Mouse (Mus musculus) CH12.LX (cell line): ENCODE measurements around the gene Klhl18. TPM values are rescaled to one million over a fixed set of nuclear protein-coding genes. Genes with fewer than 3 reads are reported as not detected.

Experiments
- DNase-seq: peaks from one replicate; pipeline ENCODE4 v3.0.0-alpha.2; 2013; ENCODE audit errors: extremely low read depth
- H3K27ac ChIP-seq: 2 replicates; pipeline ENCODE4 v1.5.1; 2012; ENCODE audit warnings: low read depth, mild to moderate bottlenecking, control low read depth, moderate library complexity; ENCODE audit not compliant: insufficient read depth
- H3K27me3 ChIP-seq: replicated peaks from 2 replicates; pipeline ENCODE3; 2012; ENCODE audit warnings: inconsistent platforms
- H3K36me3 ChIP-seq, 2 experiments: replicated peaks in 1 of 2; 2 replicates each; pipeline versions ENCODE3 to v1.6.1; 2012; ENCODE audit warnings: inconsistent platforms in 1 of 2, low read length in 1 of 2, mild to moderate bottlenecking in 1 of 2, mixed read lengths in 1 of 2, moderate library complexity in 1 of 2; ENCODE audit not compliant: control insufficient read depth in 1 of 2, insufficient read depth in 1 of 2
- H3K4me1 ChIP-seq, 2 experiments: 2 replicates each; pipeline ENCODE4 v1.6.1; 2012; ENCODE audit warnings: inconsistent platforms in 1 of 2, moderate library complexity in 1 of 2; ENCODE audit not compliant: insufficient read depth in 2 of 2, control insufficient read depth in 1 of 2
- H3K4me2 ChIP-seq: 2 replicates; pipeline ENCODE4 v1.6.1; 2012; ENCODE audit warnings: low read depth, mild to moderate bottlenecking, control low read depth; ENCODE audit not compliant: poor library complexity, insufficient read depth, severe bottlenecking
- H3K4me3 ChIP-seq, 3 experiments: fragments of 150-350 bp in 1 of 3; sonication (generic) in 1 of 3; replicated peaks in 1 of 3; 2 replicates each; pipeline versions ENCODE3 to v1.5.1; 2011 to 2012; ENCODE audit warnings: low read depth in 2 of 3, low read length in 2 of 3, mild to moderate bottlenecking in 2 of 3, moderate library complexity in 2 of 3, control low read depth in 1 of 3, improper control_type of control experiment in 1 of 3, inconsistent platforms in 1 of 3, mixed read lengths in 1 of 3; ENCODE audit not compliant: poor library complexity in 1 of 3
- H3K79me2 ChIP-seq: replicated peaks from 2 replicates; pipeline ENCODE4 v1.6.1; 2012; ENCODE audit warnings: mild to moderate bottlenecking, moderate library complexity; ENCODE audit not compliant: control insufficient read depth, poor library complexity, insufficient read depth, severe bottlenecking; ENCODE audit errors: extremely low read depth
- H3K9ac ChIP-seq: 2 replicates; pipeline ENCODE4 v1.6.1; 2012; ENCODE audit warnings: low read depth, mild to moderate bottlenecking, control low read depth, moderate library complexity; ENCODE audit not compliant: insufficient read depth
- H3K9me3 ChIP-seq: replicated peaks from 2 replicates; pipeline ENCODE3; 2012; ENCODE audit warnings: low read length, inconsistent platforms, mixed read lengths
- BHLHE40 ChIP-seq: IDR thresholded peaks from 2 replicates; pipeline ENCODE4 v1.6.1; 2011; ENCODE audit warnings: mild to moderate bottlenecking, low read depth, low read length, improper control_type of control experiment
- CHD1 ChIP-seq: IDR thresholded peaks from 2 replicates; pipeline ENCODE4 v1.6.1; 2012; ENCODE audit warnings: low read depth, low read length, improper control_type of control experiment, inconsistent platforms
- CHD2 ChIP-seq: IDR thresholded peaks from 2 replicates; pipeline ENCODE4 v1.6.1; 2011; ENCODE audit warnings: low read length, improper control_type of control experiment
- CTCF ChIP-seq, 2 experiments: IDR thresholded peaks in 1 of 2; conservative IDR thresholded peaks in 1 of 2; 2 replicates each; pipeline ENCODE4 v1.5.1; 2011 to 2012; ENCODE audit warnings: low read depth in 2 of 2, low read length in 2 of 2, improper control_type of control experiment in 1 of 2, inconsistent platforms in 1 of 2, mild to moderate bottlenecking in 1 of 2, moderate library complexity in 1 of 2
- E2F4 ChIP-seq: IDR thresholded peaks from 2 replicates; pipeline ENCODE4 v1.6.1; 2011; ENCODE audit warnings: low read depth, low read length, improper control_type of control experiment; ENCODE audit not compliant: insufficient replicate concordance
- ELF1 ChIP-seq: IDR thresholded peaks from 2 replicates; pipeline ENCODE4 v1.6.1; 2014; ENCODE audit warnings: low read depth, mild to moderate bottlenecking, inconsistent platforms, low read length, improper control_type of control experiment
- EP300 ChIP-seq: IDR thresholded peaks from 2 replicates; pipeline ENCODE4 v1.6.1; 2011; ENCODE audit warnings: low read length, improper control_type of control experiment
- ETS1 ChIP-seq: conservative IDR thresholded peaks from 2 replicates; pipeline ENCODE4 v1.6.1; 2012; ENCODE audit warnings: low read depth, mild to moderate bottlenecking, inconsistent platforms, low read length, improper control_type of control experiment, moderate library complexity
- GABPA ChIP-seq: IDR thresholded peaks from 2 replicates; pipeline ENCODE4 v1.6.1; 2012; ENCODE audit warnings: low read depth, low read length, improper control_type of control experiment, inconsistent platforms; ENCODE audit not compliant: insufficient replicate concordance
- IRF4 ChIP-seq: IDR thresholded peaks from 2 replicates; pipeline ENCODE4 v1.6.1; 2014; ENCODE audit warnings: low read depth, mild to moderate bottlenecking, inconsistent platforms, low read length, improper control_type of control experiment
- JUN ChIP-seq: IDR thresholded peaks from 2 replicates; pipeline ENCODE4 v1.6.1; 2011; ENCODE audit warnings: low read depth, mild to moderate bottlenecking, low read length, improper control_type of control experiment, moderate library complexity; ENCODE audit not compliant: insufficient read depth
- JUND ChIP-seq: conservative IDR thresholded peaks from 2 replicates; pipeline ENCODE4 v1.6.1; 2011; ENCODE audit warnings: low read depth, low read length, improper control_type of control experiment
- KAT2A ChIP-seq: IDR thresholded peaks from 2 replicates; pipeline ENCODE4 v1.6.1; 2012; ENCODE audit warnings: low read length, improper control_type of control experiment, inconsistent platforms; ENCODE audit not compliant: insufficient replicate concordance
- MAFK ChIP-seq: IDR thresholded peaks from 2 replicates; pipeline ENCODE4 v1.6.1; 2011; ENCODE audit warnings: low read length, improper control_type of control experiment; ENCODE audit not compliant: insufficient replicate concordance
- MAX ChIP-seq: IDR thresholded peaks from 2 replicates; pipeline ENCODE4 v1.6.1; 2011; ENCODE audit warnings: low read length, improper control_type of control experiment
- MAZ ChIP-seq: IDR thresholded peaks from 2 replicates; pipeline ENCODE4 v1.6.1; 2012; ENCODE audit warnings: low read depth, mild to moderate bottlenecking, inconsistent platforms, low read length, improper control_type of control experiment, moderate library complexity
- MEF2A ChIP-seq: IDR thresholded peaks from 2 replicates; pipeline ENCODE4 v1.6.1; 2014; ENCODE audit warnings: low read depth, mild to moderate bottlenecking, inconsistent platforms, low read length, improper control_type of control experiment, borderline replicate concordance
- MXI1 ChIP-seq: IDR thresholded peaks from 2 replicates; pipeline ENCODE4 v1.6.1; 2011; ENCODE audit warnings: mild to moderate bottlenecking, low read depth, low read length, improper control_type of control experiment
- MYC ChIP-seq: IDR thresholded peaks from 2 replicates; pipeline ENCODE4 v1.6.1; 2011; ENCODE audit warnings: low read depth, mild to moderate bottlenecking, improper control_type of control experiment, low read length
- NELFE ChIP-seq: IDR thresholded peaks from 2 replicates; pipeline ENCODE4 v1.6.1; 2011; ENCODE audit warnings: low read depth, low read length, improper control_type of control experiment
- NRF1 ChIP-seq: IDR thresholded peaks from 2 replicates; pipeline ENCODE4 v1.6.1; 2014; ENCODE audit warnings: low read depth, mild to moderate bottlenecking, inconsistent platforms, low read length, improper control_type of control experiment, moderate library complexity
- RAD21 ChIP-seq: IDR thresholded peaks from 2 replicates; pipeline ENCODE4 v1.6.1; 2011; ENCODE audit warnings: low read depth, mild to moderate bottlenecking, low read length, improper control_type of control experiment, moderate library complexity
- RCOR1 ChIP-seq: conservative IDR thresholded peaks from 2 replicates; pipeline ENCODE4 v1.6.1; 2012; ENCODE audit warnings: low read depth, mild to moderate bottlenecking, inconsistent platforms, low read length, improper control_type of control experiment
- SIN3A ChIP-seq: IDR thresholded peaks from 2 replicates; pipeline ENCODE4 v1.6.1; 2012; ENCODE audit warnings: low read length, improper control_type of control experiment, inconsistent platforms
- SMC3 ChIP-seq: IDR thresholded peaks from 2 replicates; pipeline ENCODE4 v1.6.1; 2011; ENCODE audit warnings: low read depth, low read length, improper control_type of control experiment
- TBP ChIP-seq: conservative IDR thresholded peaks from 2 replicates; pipeline ENCODE4 v1.6.1; 2011; ENCODE audit warnings: low read depth, low read length, improper control_type of control experiment
- TCF12 ChIP-seq: IDR thresholded peaks from 2 replicates; pipeline ENCODE4 v1.6.1; 2014; ENCODE audit warnings: low read depth, mild to moderate bottlenecking, inconsistent platforms, low read length, improper control_type of control experiment
- UBTF ChIP-seq: IDR thresholded peaks from 2 replicates; pipeline ENCODE4 v1.6.1; 2012; ENCODE audit warnings: low read depth, mild to moderate bottlenecking, inconsistent platforms, low read length, improper control_type of control experiment, moderate library complexity
- USF2 ChIP-seq: conservative IDR thresholded peaks from 2 replicates; pipeline ENCODE4 v1.6.1; 2011; ENCODE audit warnings: low read depth, low read length, improper control_type of control experiment
- ZC3H11A ChIP-seq: IDR thresholded peaks from 2 replicates; pipeline ENCODE4 v1.6.1; 2012; ENCODE audit warnings: low read depth, mild to moderate bottlenecking, inconsistent platforms, low read length, improper control_type of control experiment
- ZKSCAN1 ChIP-seq: IDR thresholded peaks from 2 replicates; pipeline ENCODE4 v1.6.1; 2012; ENCODE audit warnings: low read depth, inconsistent platforms, low read length, improper control_type of control experiment, borderline replicate concordance
- ZMIZ1 ChIP-seq: IDR thresholded peaks from 2 replicates; pipeline ENCODE4 v1.6.1; 2012; ENCODE audit warnings: low read depth, mild to moderate bottlenecking, inconsistent platforms, low read length, improper control_type of control experiment
- dilution Hi-C: fragments of 300-500 bp; cut with MboI; formaldehyde crosslinking; loops from 2 replicates; pipeline ENCODE4 v1.14.3; 2020; ENCODE audit warnings: low sequenced_read_pairs; ENCODE audit not compliant: extremely low pct_unique_long_range_greater_than_20kb, extremely low pct_ligation_motif_present
- in situ Hi-C: fragments of 300-500 bp; cut with MboI; formaldehyde crosslinking; loops from 3 replicates; pipeline ENCODE4 v1.14.3; 2019; ENCODE audit warnings: low sequenced_read_pairs, low pct_ligation_motif_present, low pct_unique_long_range_greater_than_20kb, mixed read lengths
- polyA plus RNA-seq: library from polyadenylated mRNA; unstranded; fragments of >175 nt; gene quantifications from 2 replicates; pipeline ENCODE4 v1.2.1, GENCODE M21; 2012; ENCODE audit warnings: low read depth; ENCODE audit not compliant: insufficient read length
- total RNA-seq, 2 experiments: library from RNA; depleted of rRNA; stranded (reverse); fragments of 300-350 nt in 1 of 2; fragments of >200 nt in 1 of 2; gene quantifications; 2 replicates each; pipeline ENCODE4 v1.2.3; 2012 to 2014

The Klhl18 gene
- total and polyA plus RNA-seq, 3 experiments, result 3.0 to 10.1 (median 4.8) TPM

- Histone ChIP-seq H3K9ac (no peak overlapping the region), H3K4me1 (no peaks in the 10 kb centered on the region), H3K9me3 (peaks cover 8% of the 10 kb centered on the region), H3K36me3 (peaks cover 0 to 3% of the 10 kb centered on the region in 2 experiments), H3K4me2 (no peak overlapping the region), H3K79me2 (no peaks in the 10 kb centered on the region), H3K27me3 (no peaks in the 10 kb centered on the region)
- dilution Hi-C loops (no loop called here), in situ Hi-C loops (no loop called here)
- TF ChIP-seq NRF1 (no peak), EP300 (no peak), RCOR1 (no peak), JUND (no peak), ZKSCAN1 (no peak), JUN (no peak), E2F4 (no peak), BHLHE40 (no peak), TBP (no peak)
- TF ChIP-seq, all 38 proteins: peak for 0
- no peak overlapping the region for H3K27ac ChIP-seq
- no peak overlapping the region for H3K4me3 ChIP-seq
- DNase-seq, result no peak
Measured at GRCm38 (mm10) chr9:110488841-110489240, 12.3 kb upstream of the Klhl18 start.

- DNase-seq, result peak; percentile 55
- no peak overlapping the region; the same call in 1 of the 2 replicates for H3K9ac ChIP-seq
- H3K27ac ChIP-seq, result no peak overlapping the region
- peaks cover 16 to 39% of the 10 kb centered on the region in 2 experiments for H3K4me1 ChIP-seq
- dilution Hi-C loops (no loop called here), in situ Hi-C loops (loop anchor here (10.0 kb wide), 1 partner anchor 46 kb away; no protein-coding TSS in a partner anchor)
- peak overlapping the region; percentile 67 for H3K4me2 ChIP-seq
- peak overlapping the region; percentile 11 to 26 (median 14) for H3K4me3 ChIP-seq
- H3K27me3 ChIP-seq, result no peaks in the 10 kb centered on the region
- no peaks in the 10 kb centered on the region for H3K9me3 ChIP-seq
- H3K79me2 ChIP-seq, result no peaks in the 10 kb centered on the region
- no peaks in the 10 kb centered on the region for H3K36me3 ChIP-seq
- TF ChIP-seq NRF1 (no peak), E2F4 (no peak), TCF12 (no peak), ZKSCAN1 (no peak), MEF2A (no peak), BHLHE40 (0 out of 2 replicates have a peak, but pooled peaks have one; percentile 38), GABPA (no peak), SIN3A (peak; percentile 50; the same call in 1 of the 2 replicates), EP300 (peak; percentile 82), RAD21 (no peak), ZC3H11A (no peak), USF2 (no peak), JUN (no peak), ZMIZ1 (no peak), MAX (no peak), ETS1 (peak; percentile 11; the same call in 1 of the 2 replicates), UBTF (no peak), MAFK (no peak), MAZ (no peak), MXI1 (no peak), ELF1 (0 out of 2 replicates have a peak, but pooled peaks have one; percentile 36), JUND (no peak), NELFE (no peak), KAT2A (no peak), IRF4 (peak; percentile 90), CHD1 (no peak), MYC (no peak), CHD2 (no peak), SMC3 (no peak), CTCF (conservative IDR thresholded peaks at IDR 0.05 in 1 of 2, IDR thresholded peaks at IDR 0.05 in 1 of 2; ENCODE audit: low read depth in 2 of 2, low read length in 2 of 2) (no peak)
Measured at GRCm38 (mm10) chr9:110478639-110479038, 2.1 kb upstream of the Klhl18 start.
